In the genomic region with DNA sequence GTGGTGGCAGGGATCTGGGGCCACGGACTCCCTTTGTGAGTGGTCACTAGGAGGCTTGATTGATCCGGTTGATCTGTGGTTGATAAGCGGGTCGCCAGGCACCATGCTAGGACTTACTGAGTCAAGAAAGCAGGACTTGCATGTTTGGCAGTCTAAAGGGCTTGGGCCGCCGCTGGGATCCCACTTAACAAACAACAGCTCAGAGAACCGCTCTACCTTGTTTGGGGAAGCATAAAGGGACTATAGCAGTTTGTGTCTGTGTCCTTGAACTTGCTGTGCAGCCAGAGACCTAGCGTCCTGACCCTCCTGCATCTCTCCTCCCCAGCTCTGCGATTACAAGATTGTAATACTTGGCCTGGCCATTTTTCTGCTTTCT, we compare ENCODE assay signal across 10 mouse cellular contexts. TPM values are rescaled to one million over a fixed set of nuclear protein-coding genes. Genes with fewer than 3 reads are reported as not detected.
A peak's percentile ranks its signal among the peaks of the same experiment; 100 is the strongest.
DNase-seq lines count a peak whose midpoint lies in the region; ATAC-seq and TF ChIP-seq lines count a peak whose summit lies in the region.
"Had no signal": no experiment of that assay in that cellular context is flagged by ENCODE, and none has a peak within 500 bp of the region (broad histone marks: within the 10 kb centered on the region; RNA-seq: fewer than 3 reads in every experiment).

No protein-coding gene starts in this region.

- no peaks in the 10 kb centered on the region for H3K9me3 ChIP-seq in forebrain, embryonic 10.5 days
- no peaks in the 10 kb centered on the region for H3K9me3 ChIP-seq in forebrain, embryonic 16.5 days (ENCODE audit: control insufficient read depth, low read length)
- H3K9me3 ChIP-seq in liver, embryonic 11.5 days (ENCODE audit: control insufficient read depth, low read length) = no peaks in the 10 kb centered on the region
- H3K9me3 ChIP-seq in intestine, embryonic 16.5 days (ENCODE audit: control insufficient read depth, low read length) = peaks cover under 1% of the 10 kb centered on the region; the same call in 1 of the 2 replicates

- H3K4me3 ChIP-seq in forebrain, embryonic 10.5 days = peak overlapping the region; percentile 43
- H3K4me3 ChIP-seq in forebrain, embryonic 16.5 days (replicated peaks; ENCODE audit: low read length) = no peak overlapping the region
- no peak overlapping the region for H3K4me3 ChIP-seq in liver, embryonic 11.5 days (ENCODE audit: low read depth, low read length)
- no peak overlapping the region for H3K4me3 ChIP-seq in intestine, embryonic 16.5 days (ENCODE audit: low read length)
- peak overlapping the region; percentile 69 for H3K4me3 ChIP-seq in small intestine, adult 2 months (ENCODE audit: low read depth, low read length)
- H3K4me3 ChIP-seq in thymus, adult 2 months (ENCODE audit: control insufficient read depth, insufficient read depth, low read length) = no peak overlapping the region

- H3K4me2 ChIP-seq in forebrain, embryonic 16.5 days (ENCODE audit: low read length) = no peak overlapping the region
- H3K4me2 ChIP-seq in liver, embryonic 11.5 days = peak overlapping the region; percentile 52
- H3K4me2 ChIP-seq in intestine, embryonic 16.5 days (ENCODE audit: low read depth, low read length) = peak overlapping the region; percentile 45

- no peak for ATAC-seq in forebrain, embryonic 16.5 days
- no peak for ATAC-seq in liver, embryonic 11.5 days (replicated peaks; ENCODE audit: low FRiP score)
- ATAC-seq in intestine, embryonic 16.5 days = no peak
- no peak for ATAC-seq in megakaryocyte, adult 5-6 weeks (ENCODE audit: poor library complexity, severe bottlenecking)
- ATAC-seq: Patski had no signal

- H3K4me1 ChIP-seq in forebrain, embryonic 10.5 days = peaks cover 20% of the 10 kb centered on the region
- H3K4me1 ChIP-seq in forebrain, embryonic 16.5 days (replicated peaks; ENCODE audit: control insufficient read depth, insufficient read depth, low read length) = no peaks in the 10 kb centered on the region
- H3K4me1 ChIP-seq in liver, embryonic 11.5 days (replicated peaks; ENCODE audit: control insufficient read depth, insufficient read depth, low read length) = no peaks in the 10 kb centered on the region
- H3K4me1 ChIP-seq in intestine, embryonic 16.5 days (ENCODE audit: control insufficient read depth, insufficient read depth, low read length) = peaks cover 7% of the 10 kb centered on the region; the same call in 1 of the 2 replicates
- peaks cover 11% of the 10 kb centered on the region for H3K4me1 ChIP-seq in small intestine, adult 2 months (ENCODE audit: control insufficient read depth, insufficient read depth, insufficient read length, low read length)
- H3K4me1 ChIP-seq in thymus, adult 2 months (replicated peaks; ENCODE audit: control insufficient read depth, insufficient read depth, low read length) = peaks cover 9% of the 10 kb centered on the region

- DNase-seq in forebrain, embryonic 10.5 days (ENCODE audit: extremely low spot score, low spot score) = peak; percentile 22
- DNase-seq in liver, embryonic 11.5 days (ENCODE audit: low spot score) = no peak
- DNase-seq in liver = no peak
- no peak for DNase-seq in thymus, adult 2 months

- H3K9ac ChIP-seq in forebrain, embryonic 16.5 days (replicated peaks; ENCODE audit: low read depth, low read length) = no peak overlapping the region
- H3K9ac ChIP-seq in liver, embryonic 11.5 days (ENCODE audit: low read depth, low read length) = no peak overlapping the region
- H3K9ac ChIP-seq in intestine, embryonic 16.5 days (ENCODE audit: low read depth, low read length) = no peak overlapping the region

- no peak overlapping the region for H3K27ac ChIP-seq in forebrain, embryonic 10.5 days
- H3K27ac ChIP-seq in forebrain, embryonic 16.5 days (ENCODE audit: low read length) = no peak overlapping the region
- no peak overlapping the region for H3K27ac ChIP-seq in liver, embryonic 11.5 days (ENCODE audit: low read depth, low read length)
- no peak overlapping the region for H3K27ac ChIP-seq in intestine, embryonic 16.5 days (ENCODE audit: low read length)
- peak overlapping the region; percentile 44 for H3K27ac ChIP-seq in small intestine, adult 2 months (ENCODE audit: insufficient read depth, low read depth, low read length)
- no peak overlapping the region for H3K27ac ChIP-seq in thymus, adult 2 months (ENCODE audit: control insufficient read depth, insufficient read depth, low read length)

- no peak for TF ChIP-seq CTCF in small intestine, adult 2 months (IDR thresholded peaks at IDR 0.05; ENCODE audit: extremely low read depth, insufficient read length, insufficient replicate concordance, low read depth, low read length)
- no peak for TF ChIP-seq CTCF in thymus, adult 2 months (IDR thresholded peaks at IDR 0.05; ENCODE audit: borderline replicate concordance, control insufficient read depth, extremely low read depth, insufficient read depth, low read length, poor library complexity)

- 21% methylated on average over 9 of the region's 9 CpGs for WGBS in forebrain, embryonic 10.5 days
- WGBS in forebrain, embryonic 16.5 days = 25% methylated on average over 9 of the region's 9 CpGs
- WGBS in liver, embryonic 11.5 days = 23% methylated on average over 9 of the region's 9 CpGs
- WGBS in intestine, embryonic 16.5 days = 37% methylated on average over 9 of the region's 9 CpGs
- 54% methylated on average over 9 of the region's 9 CpGs for WGBS in small intestine, adult 2 months
- 71% methylated on average over 9 of the region's 9 CpGs for WGBS in thymus, adult 2 months

- H3K27me3 ChIP-seq in forebrain, embryonic 10.5 days (ENCODE audit: poor library complexity, severe bottlenecking) = peaks cover 51% of the 10 kb centered on the region
- H3K27me3 ChIP-seq in forebrain, embryonic 16.5 days (replicated peaks; ENCODE audit: control insufficient read depth, insufficient read depth, low read length) = peaks cover 15% of the 10 kb centered on the region
- peaks cover 37% of the 10 kb centered on the region for H3K27me3 ChIP-seq in liver, embryonic 11.5 days (replicated peaks; ENCODE audit: control insufficient read depth, insufficient read depth, low read length)
- no peaks in the 10 kb centered on the region for H3K27me3 ChIP-seq in intestine, embryonic 16.5 days (replicated peaks; ENCODE audit: control insufficient read depth, insufficient read depth, low read length)
- 0 out of 2 replicates have a peak, but pooled peaks cover 4% of the 10 kb centered on the region for H3K27me3 ChIP-seq in small intestine, adult 2 months (ENCODE audit: control insufficient read depth, insufficient read depth, low read length)
- peaks cover 3% of the 10 kb centered on the region; the same call in 1 of the 2 replicates for H3K27me3 ChIP-seq in thymus, adult 2 months (ENCODE audit: control insufficient read depth, insufficient read depth, low read length)

- no peaks in the 10 kb centered on the region for H3K36me3 ChIP-seq in forebrain, embryonic 10.5 days (replicated peaks)
- H3K36me3 ChIP-seq in forebrain, embryonic 16.5 days (ENCODE audit: control insufficient read depth, insufficient read depth) = no peaks in the 10 kb centered on the region
- no peaks in the 10 kb centered on the region for H3K36me3 ChIP-seq in liver, embryonic 11.5 days (ENCODE audit: control insufficient read depth, insufficient read depth, low read length)
- no peaks in the 10 kb centered on the region for H3K36me3 ChIP-seq in intestine, embryonic 16.5 days (ENCODE audit: control insufficient read depth, insufficient read depth, low read length)
- H3K36me3 ChIP-seq in small intestine, adult 2 months (ENCODE audit: control insufficient read depth, insufficient read depth, low read length) = peaks cover 17% of the 10 kb centered on the region
- H3K36me3 ChIP-seq in thymus, adult 2 months (ENCODE audit: control insufficient read depth, insufficient read depth, low read length) = no peaks in the 10 kb centered on the region

- TF ChIP-seq POLR2A in small intestine, adult 2 months (IDR thresholded peaks at IDR 0.05; ENCODE audit: low read depth, low read length) = no peak
- TF ChIP-seq POLR2A in thymus, adult 2 months (IDR thresholded peaks at IDR 0.05; ENCODE audit: control insufficient read depth, extremely low read depth, insufficient read depth, low read length, poor library complexity) = no peak

RNA-seq across cellular contexts. Expression of a gene that starts 0.4 kb away (rescaled TPM):
- not detected in 2 replicates for polyA plus RNA-seq in forebrain, embryonic 10.5 days (2016; fragmentation: Nextera tagmentation; extraction: Ambion mirVana)
- 0.17 TPM in 1 of 2 replicates, not detected in the other for polyA plus RNA-seq in forebrain, embryonic 16.5 days (2015; fragmentation: Nextera tagmentation; extraction: Ambion mirVana)
- 0.10 TPM in 1 of 2 replicates, not detected in the other for polyA plus RNA-seq in liver, embryonic 11.5 days (2014; fragmentation: Nextera tagmentation; extraction: Ambion mirVana)
- 12.6 and 18.7 TPM in 2 replicates for polyA plus RNA-seq in intestine, embryonic 16.5 days (2015; fragmentation: Nextera tagmentation; extraction: Ambion mirVana)
- polyA plus RNA-seq in small intestine, adult 2 months (2012; rRNA removed) = 31.3 and 304 TPM in 2 replicates
- polyA plus RNA-seq in thymus, adult 2 months (2012; rRNA removed) = 2.0 and 2.4 TPM in 2 replicates
- not detected in 2 replicates for total RNA-seq in megakaryocyte, adult 5-6 weeks (2015)
- not detected in 2 replicates for total RNA-seq in megakaryocyte, adult 5-6 weeks (2017)
- polyA plus RNA-seq: limb, embryonic 11.5 days had no signal

Comparison
In these comparisons a context has a peak if more than half of its experiments do, and no peak if none do; other contexts are left out.
1. H3K4me3 ChIP-seq: peak in forebrain, embryonic 10.5 days (single experiment) and small intestine, adult 2 months (single experiment); none in forebrain, embryonic 16.5 days (single experiment), liver, embryonic 11.5 days (single experiment), intestine, embryonic 16.5 days (single experiment) and thymus, adult 2 months (single experiment).